Mouse (Mus musculus): ENCODE results near the gene Mmp9.

Mmp9 gene

DNA sequence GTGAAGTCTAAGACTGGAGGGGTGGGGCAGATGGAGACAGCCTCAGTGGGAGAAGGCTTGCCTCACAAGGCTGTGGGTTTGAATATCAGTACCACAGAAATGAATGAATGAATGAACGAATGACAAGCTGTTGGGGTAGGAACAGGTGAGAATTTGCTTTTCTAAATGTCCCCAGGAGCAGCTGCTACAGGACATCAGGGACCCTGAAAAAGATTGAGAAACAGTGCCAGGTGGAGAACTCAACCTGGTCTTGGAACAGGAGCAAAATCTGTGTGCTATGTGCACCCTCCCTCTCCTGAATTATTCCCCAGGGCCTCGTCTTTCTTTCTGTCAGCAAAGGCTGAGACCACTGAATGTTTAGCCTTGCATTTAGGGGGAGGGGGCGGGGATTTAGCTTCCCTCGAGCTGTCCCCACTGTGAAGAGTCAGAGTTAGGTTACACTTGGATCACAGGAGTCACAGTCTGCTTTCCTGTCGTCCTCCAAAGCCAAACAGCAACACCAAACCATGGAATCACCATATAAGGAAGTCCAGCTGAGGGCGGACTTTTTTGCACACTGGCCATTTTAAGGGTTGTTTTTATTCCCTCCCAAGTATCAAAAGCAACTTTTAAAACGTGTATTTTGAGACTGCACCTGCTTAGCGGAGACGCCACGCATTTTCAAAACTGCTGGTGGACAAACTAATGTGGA, at the start of gene Mmp9:
Mmp9 (plus strand) TSS at position 641 of the 691 bp plus-strand sequence.
- no peak for DNase-seq (ENCODE audit: low read depth)

GRCm38 (mm10) chr2:164891056-164891834, 49.3 kb upstream of the Mmp9 start:
- no peak for DNase-seq (ENCODE audit: low read depth)

GRCm38 (mm10) chr2:164891908-164892695, 48.5 kb upstream of the Mmp9 start:
- no peak for DNase-seq (ENCODE audit: low read depth)

DNA sequence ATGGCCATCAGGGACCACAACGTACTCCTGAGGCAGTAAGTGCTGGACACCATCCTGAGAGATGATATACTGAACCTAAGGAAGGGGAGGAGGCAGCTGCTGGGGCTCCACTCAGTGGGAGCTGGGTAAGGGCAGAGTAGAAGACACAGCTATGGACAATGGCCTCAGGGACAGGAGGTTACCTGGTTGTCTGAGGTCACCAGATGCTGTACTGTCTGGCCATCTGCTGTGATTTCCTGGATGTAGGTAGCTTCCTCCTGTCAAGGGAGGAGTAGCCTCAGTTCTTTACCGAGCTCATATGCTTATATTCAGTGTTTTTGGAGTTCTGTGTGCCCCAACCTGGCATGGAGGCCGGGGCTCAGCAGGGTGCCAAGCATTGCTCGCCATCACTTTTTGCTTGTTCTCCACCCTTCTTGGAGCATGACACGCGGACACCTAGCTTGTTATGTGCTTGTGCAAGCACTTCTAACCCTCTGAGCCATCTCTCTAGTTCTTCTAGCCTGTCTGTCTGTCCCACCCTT, 47.8 kb upstream of the Mmp9 start:
- DNase-seq (ENCODE audit: low read depth): no peak

DNA sequence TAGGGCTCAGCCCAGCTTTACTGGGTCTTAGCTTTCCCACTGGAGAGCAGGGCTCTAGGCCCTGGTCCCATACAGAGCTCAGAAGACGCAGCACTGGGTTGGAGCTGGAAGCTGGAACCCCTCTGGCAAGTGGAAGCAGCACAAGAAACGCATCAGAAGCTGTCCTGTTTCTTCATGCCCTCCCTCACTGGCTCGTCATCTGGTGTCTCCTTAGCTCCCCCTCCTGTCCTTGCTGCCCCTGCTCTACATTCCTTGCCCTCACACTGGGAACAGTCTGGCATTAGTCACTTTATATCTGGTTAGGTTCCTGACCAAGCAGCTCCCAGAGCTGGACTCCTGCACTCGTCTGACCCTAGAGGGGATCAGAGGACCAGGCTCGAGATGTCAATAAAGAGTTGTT, 46.5 kb upstream of the Mmp9 start:
- no peak for DNase-seq (ENCODE audit: low read depth)

DNA sequence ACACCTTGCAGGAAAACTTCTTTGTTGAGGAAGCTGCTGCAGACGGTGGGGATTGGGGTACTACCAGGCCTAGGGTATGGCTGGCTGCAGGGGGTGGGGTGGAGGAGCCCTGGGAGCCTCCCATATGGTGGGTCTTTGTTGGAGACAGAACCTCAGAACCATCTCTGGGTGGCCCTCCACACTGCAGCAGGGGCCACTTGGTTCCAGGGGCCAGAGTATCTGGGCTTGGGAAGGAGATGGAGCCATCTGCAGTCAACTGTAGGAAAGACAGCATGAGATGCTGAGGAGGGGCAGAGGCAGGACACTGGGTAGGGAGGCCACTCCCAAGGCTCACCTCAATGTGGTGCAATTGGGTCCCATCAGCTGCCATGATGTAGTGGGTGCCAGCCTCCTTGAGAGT, 45.9 kb upstream of the Mmp9 start:
- DNase-seq (ENCODE audit: low read depth): no peak

- DNase-seq (ENCODE audit: low read depth): no peak
These were observed 44.7 kb upstream of the Mmp9 start for GRCm38 (mm10) chr2:164895885-164896284.

DNA sequence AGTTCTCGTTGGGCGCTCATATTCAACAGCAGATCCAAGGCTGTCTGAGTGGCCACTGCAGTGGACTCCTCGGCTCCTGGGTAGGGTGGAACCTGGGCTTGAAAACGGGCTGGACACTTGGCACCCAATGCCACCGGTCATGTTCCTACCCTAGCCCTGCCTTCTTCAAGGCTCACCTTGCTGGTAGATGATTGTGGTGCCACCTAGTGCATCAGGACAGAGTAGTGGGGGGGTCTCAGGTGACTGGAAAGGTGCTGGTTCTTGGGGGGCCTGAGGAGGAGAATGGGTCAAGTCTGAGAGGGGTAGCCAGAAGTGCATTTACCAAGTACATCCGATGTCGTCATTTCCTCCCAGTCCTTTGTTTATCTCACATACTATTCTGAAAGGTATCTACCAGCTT, 42.6 kb upstream of the Mmp9 start:
- no peak for DNase-seq (ENCODE audit: low read depth)

- no peak for DNase-seq (ENCODE audit: low read depth)
These were observed 41.5 kb upstream of the Mmp9 start for GRCm38 (mm10) chr2:164899034-164899433.

GRCm38 (mm10) chr2:164899723-164900459, 40.7 kb upstream of the Mmp9 start:
- DNase-seq (ENCODE audit: low read depth): no peak

- no peak for DNase-seq (ENCODE audit: low read depth)
These were observed 39.2 kb upstream of the Mmp9 start for GRCm38 (mm10) chr2:164901380-164901779.

GRCm38 (mm10) chr2:164903496-164903895, 37.1 kb upstream of the Mmp9 start:
- no peak for DNase-seq (ENCODE audit: low read depth)

DNA sequence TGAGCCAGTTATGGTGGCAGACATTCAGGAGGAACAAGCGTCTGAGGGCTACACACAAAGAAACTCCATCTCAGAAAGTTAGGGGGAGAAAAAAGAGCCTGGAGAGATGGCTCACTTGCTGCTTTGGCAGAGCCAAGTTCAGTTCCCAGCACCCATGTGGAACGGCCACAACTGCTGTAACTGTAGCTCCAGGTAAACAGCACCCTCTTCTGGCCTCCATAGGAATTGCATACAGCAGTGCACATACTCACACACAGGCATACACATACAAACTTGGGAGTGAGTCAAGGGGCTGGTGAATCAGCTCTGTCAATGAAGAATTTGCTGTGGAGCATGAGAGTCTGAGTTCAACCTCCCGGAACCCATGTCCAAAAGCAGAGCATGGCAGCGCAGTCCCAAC, 34.5 kb upstream of the Mmp9 start:
- DNase-seq (ENCODE audit: low read depth): no peak

- DNase-seq (ENCODE audit: low read depth): no peak
These were observed 33.1 kb upstream of the Mmp9 start for GRCm38 (mm10) chr2:164907511-164907910.

DNA sequence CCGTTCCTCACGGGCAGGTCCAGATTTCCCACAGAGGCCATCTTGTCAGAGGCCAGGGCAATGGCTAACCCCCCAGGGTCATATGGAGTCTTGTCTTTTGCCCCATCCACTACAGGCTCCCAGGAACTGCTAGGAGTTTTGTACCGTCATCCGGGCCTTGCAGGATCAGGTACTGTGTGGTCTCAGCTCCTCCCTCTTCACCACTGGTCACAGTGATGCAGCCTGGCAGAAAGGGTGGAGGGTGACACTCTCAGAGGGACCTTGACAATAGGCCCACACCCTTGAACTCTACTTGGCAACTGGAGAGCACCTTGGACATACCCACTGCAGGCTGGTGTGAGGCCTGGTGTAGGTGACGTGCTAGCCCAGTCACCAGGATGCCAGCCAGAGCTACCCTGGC, 32.6 kb upstream of the Mmp9 start:
- no peak for DNase-seq (ENCODE audit: low read depth)

DNA sequence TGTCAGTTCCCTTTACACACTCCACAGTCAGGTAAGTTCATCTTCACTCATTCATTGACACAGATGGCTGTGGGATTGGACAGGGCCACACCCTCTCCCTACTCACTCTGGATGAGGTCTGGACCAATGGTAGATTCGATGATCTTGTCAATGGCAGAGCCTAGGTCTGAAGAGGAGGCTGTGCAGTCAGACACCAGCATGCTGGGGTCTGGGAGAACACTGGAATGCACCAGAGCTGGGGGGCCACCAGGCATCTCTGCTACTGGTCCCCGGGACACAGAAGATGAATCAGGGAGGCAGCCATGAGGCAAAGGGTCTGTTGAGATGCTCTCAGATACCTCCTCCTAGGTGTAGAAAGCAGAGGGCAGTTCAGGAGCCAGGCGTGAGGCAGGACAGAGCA, 31.5 kb upstream of the Mmp9 start:
- no peak for DNase-seq (ENCODE audit: low read depth)

DNA sequence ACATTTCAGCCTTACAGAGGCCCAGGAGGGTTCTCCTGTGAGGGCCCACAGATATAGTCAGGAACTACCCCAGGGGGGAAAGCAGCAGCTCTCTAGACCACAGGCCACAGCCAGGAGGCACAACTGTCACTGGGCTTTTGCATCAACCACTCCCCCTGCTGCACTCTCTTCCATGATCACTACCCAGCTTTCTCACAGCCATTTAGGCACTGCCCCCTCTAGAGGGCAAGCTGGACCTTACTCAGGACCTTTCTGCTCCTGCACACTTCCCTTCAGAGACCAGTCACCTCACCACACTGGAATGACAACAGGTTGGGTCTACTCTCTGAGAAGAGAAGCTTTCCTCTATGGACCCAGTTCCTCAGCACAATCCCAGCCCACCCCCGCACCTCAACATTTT, 31.0 kb upstream of the Mmp9 start:
- DNase-seq (ENCODE audit: low read depth): no peak

DNA sequence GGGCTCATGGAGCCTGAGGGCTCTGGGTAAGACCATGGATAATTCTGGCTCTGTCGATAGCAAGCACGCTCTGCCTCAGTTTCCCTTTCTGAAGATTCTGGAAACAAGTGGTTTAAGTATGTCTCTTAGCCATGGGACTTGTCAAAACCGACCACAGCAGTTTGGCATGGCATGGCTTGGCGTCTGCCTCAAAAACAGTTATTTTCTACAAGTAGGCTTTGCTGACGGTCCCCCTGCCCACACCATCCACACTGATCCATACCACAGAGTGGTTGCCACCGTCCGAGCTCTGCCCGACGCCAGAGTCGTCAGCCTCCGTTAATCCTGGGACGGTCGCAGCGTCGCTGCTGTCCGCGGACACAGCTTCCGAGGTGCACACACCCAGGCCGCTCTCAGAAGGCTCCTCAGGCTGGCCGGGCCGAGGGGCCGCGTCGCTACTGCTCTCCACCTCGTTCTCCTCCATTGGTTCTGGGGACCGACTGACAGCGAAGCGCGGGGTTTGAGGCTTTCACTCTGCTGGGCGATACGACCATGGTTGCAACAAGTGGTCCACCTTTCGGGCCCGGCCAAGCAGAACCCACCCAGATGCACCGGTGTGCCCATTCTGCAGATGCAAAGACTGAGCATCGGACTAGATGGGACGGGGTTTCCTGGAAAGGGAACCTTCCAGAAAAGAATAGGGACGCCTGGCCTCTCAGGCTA, 30.1 kb upstream of the Mmp9 start:
- DNase-seq (ENCODE audit: low read depth): no peak

- DNase-seq (ENCODE audit: low read depth): peak; percentile 53
These were observed 29.2 kb upstream of the Mmp9 start, which contains the start of gene Zfp335 for GRCm38 (mm10) chr2:164911086-164912048. Gene Zfp335, minus strand, starts transcription at chr2:164911757.

DNA sequence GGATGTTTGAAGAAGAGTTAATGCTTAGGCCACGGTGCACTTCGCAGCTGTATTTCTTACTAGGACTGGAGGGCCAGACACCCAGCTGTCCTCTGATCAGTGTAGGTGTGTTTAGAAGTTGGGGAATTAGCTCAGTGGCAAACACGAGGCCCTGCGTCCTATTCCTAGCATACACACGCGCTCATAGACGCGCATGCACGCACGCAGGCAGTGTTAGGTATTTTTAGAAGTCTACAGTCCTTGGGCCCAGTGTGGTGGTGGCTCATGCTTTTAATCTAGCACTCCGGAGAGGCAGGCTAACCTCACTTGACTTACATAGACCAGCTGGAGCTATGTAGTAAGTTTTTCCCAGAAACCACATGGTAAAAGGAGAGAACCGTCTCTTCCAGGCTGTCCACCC, 28.4 kb upstream of the Mmp9 start:
- no peak for DNase-seq (ENCODE audit: low read depth)

Data from fibroblast of lung, adult 2 months (primary cell).